Mouse (Mus musculus) c-Kit-positive CD71-positive TER-119-negative erythroid progenitor cells, embryonic 14.5 days (primary cell): ENCODE data around the gene Htra3.

Source experiments
- DNase-seq: peaks from one replicate; pipeline ENCODE4 v3.0.0-alpha.2; 2013; ENCODE audit warnings: low read depth

Htra3 gene

GRCm38 (mm10) chr5:35695815-35696214 lies 16.2 kb upstream of the Htra3 start:
- no peak for DNase-seq

- DNase-seq = no peak
These were observed 14.1 kb upstream of the Htra3 start for GRCm38 (mm10) chr5:35693638-35694037.

GRCm38 (mm10) chr5:35691246-35691645 lies 11.7 kb upstream of the Htra3 start:
- DNase-seq = no peak

- no peak for DNase-seq
These were observed 11.0 kb upstream of the Htra3 start for GRCm38 (mm10) chr5:35690485-35691165.

- no peak for DNase-seq
These were observed 9.8 kb upstream of the Htra3 start for GRCm38 (mm10) chr5:35689374-35689773.

- no peak for DNase-seq
These were observed 9.3 kb upstream of the Htra3 start for GRCm38 (mm10) chr5:35688851-35689250.

- no peak for DNase-seq
These were observed 7.5 kb upstream of the Htra3 start for GRCm38 (mm10) chr5:35687098-35687497.

GRCm38 (mm10) chr5:35686336-35686735 lies 6.8 kb upstream of the Htra3 start:
- no peak for DNase-seq

- DNase-seq = no peak
These were observed 5.5 kb upstream of the Htra3 start for GRCm38 (mm10) chr5:35685079-35685478.

GRCm38 (mm10) chr5:35680958-35681357 lies 1.4 kb upstream of the Htra3 start:
- no peak for DNase-seq

- no peak for DNase-seq
These were observed 2.6 kb downstream of the Htra3 start for GRCm38 (mm10) chr5:35676964-35677363.

GRCm38 (mm10) chr5:35674081-35674555 lies 5.5 kb downstream of the Htra3 start:
- DNase-seq = no peak

- DNase-seq = no peak
These were observed 6.5 kb downstream of the Htra3 start for GRCm38 (mm10) chr5:35673086-35673485.

GRCm38 (mm10) chr5:35672581-35672980 lies 7.0 kb downstream of the Htra3 start:
- DNase-seq = no peak

GRCm38 (mm10) chr5:35671474-35671891 lies 8.1 kb downstream of the Htra3 start:
- no peak for DNase-seq

- no peak for DNase-seq
These were observed 9.2 kb downstream of the Htra3 start for GRCm38 (mm10) chr5:35670412-35670801.

- no peak for DNase-seq
These were observed 9.7 kb downstream of the Htra3 start for GRCm38 (mm10) chr5:35669747-35670411.

- DNase-seq = no peak
These were observed 13.4 kb downstream of the Htra3 start for GRCm38 (mm10) chr5:35666152-35666551.

- no peak for DNase-seq
These were observed 17.5 kb downstream of the Htra3 start for GRCm38 (mm10) chr5:35662021-35662545.

- no peak for DNase-seq
These were observed 18.4 kb downstream of the Htra3 start for GRCm38 (mm10) chr5:35661210-35661609.

- DNase-seq = no peak
These were observed 20.1 kb downstream of the Htra3 start for GRCm38 (mm10) chr5:35659503-35659902.

- DNase-seq = no peak
These were observed 23.7 kb downstream of the Htra3 start for GRCm38 (mm10) chr5:35655753-35656485.
